Mouse (Mus musculus) stomach, embryonic 16.5 days (tissue): ENCODE measurements around the gene Gm28635. TPM values are rescaled to one million over a fixed set of nuclear protein-coding genes. Genes with fewer than 3 reads are reported as not detected.
A peak's percentile ranks its signal among the peaks of the same experiment; 100 is the strongest.

ENCODE experiments used
- ATAC-seq: fragments of 200-750 bp; cut with Nextera tagmentation; 2 replicates; pipeline ENCODE4 v1.8.0; 2017; ENCODE audit warnings: moderate number of reproducible peaks, moderate TSS enrichment; ENCODE audit not compliant: insufficient read depth, low FRiP score
- H3K27ac ChIP-seq: fragments of 300-500 bp; sonication (generic); 2 replicates; pipeline ENCODE4 v1.5.1; 2014; ENCODE audit warnings: low read length
- H3K27me3 ChIP-seq: fragments of 300-500 bp; sonication (generic); 2 replicates; pipeline ENCODE4 v1.6.1; 2014; ENCODE audit warnings: low read length, control low read depth, mixed read lengths; ENCODE audit not compliant: control insufficient read depth, insufficient read depth
- H3K36me3 ChIP-seq: fragments of 300-500 bp; sonication (generic); 2 replicates; pipeline ENCODE4 v1.6.1; 2014; ENCODE audit warnings: low read length; ENCODE audit not compliant: control insufficient read depth, insufficient read depth
- H3K4me1 ChIP-seq: fragments of 300-500 bp; sonication (generic); 2 replicates; pipeline ENCODE4 v1.6.1; 2014; ENCODE audit warnings: low read length, control low read depth, mixed read lengths; ENCODE audit not compliant: control insufficient read depth, insufficient read depth
- H3K4me2 ChIP-seq: fragments of 300-500 bp; sonication (generic); 2 replicates; pipeline ENCODE4 v1.6.1; 2014; ENCODE audit warnings: low read depth, low read length, mixed read lengths
- H3K4me3 ChIP-seq: fragments of 300-500 bp; sonication (generic); replicated peaks from 2 replicates; pipeline ENCODE4 v1.5.1; 2014; ENCODE audit warnings: mild to moderate bottlenecking, low read length
- H3K9ac ChIP-seq: fragments of 300-500 bp; sonication (generic); 2 replicates; pipeline ENCODE4 v1.6.1; 2014; ENCODE audit warnings: low read length
- H3K9me3 ChIP-seq: fragments of 300-500 bp; sonication (generic); replicated peaks from 2 replicates; pipeline ENCODE4 v1.6.1; 2016; ENCODE audit warnings: low read length, control low read depth; ENCODE audit not compliant: control insufficient read depth
- WGBS: fragments of 180-500 bp; shearing (Covaris S2); extraction: QIAGEN DNeasy Blood & Tissue Kit; methylation state at CpG from one replicate; pipeline ENCODE4 v1.1.7; 2014; 5-methylcytosine and 5-hydroxymethylcytosine counted together
- polyA plus RNA-seq: library from polyadenylated mRNA; unstranded; fragments of >200 nt; fragmentation: Nextera tagmentation; extraction: Ambion mirVana; gene quantifications from 2 replicates; pipeline ENCODE4 v1.2.1, GENCODE M21; 2015

Gm28635 gene
- polyA plus RNA-seq, 1 experiment from 2014 or later: not detected

DNA sequence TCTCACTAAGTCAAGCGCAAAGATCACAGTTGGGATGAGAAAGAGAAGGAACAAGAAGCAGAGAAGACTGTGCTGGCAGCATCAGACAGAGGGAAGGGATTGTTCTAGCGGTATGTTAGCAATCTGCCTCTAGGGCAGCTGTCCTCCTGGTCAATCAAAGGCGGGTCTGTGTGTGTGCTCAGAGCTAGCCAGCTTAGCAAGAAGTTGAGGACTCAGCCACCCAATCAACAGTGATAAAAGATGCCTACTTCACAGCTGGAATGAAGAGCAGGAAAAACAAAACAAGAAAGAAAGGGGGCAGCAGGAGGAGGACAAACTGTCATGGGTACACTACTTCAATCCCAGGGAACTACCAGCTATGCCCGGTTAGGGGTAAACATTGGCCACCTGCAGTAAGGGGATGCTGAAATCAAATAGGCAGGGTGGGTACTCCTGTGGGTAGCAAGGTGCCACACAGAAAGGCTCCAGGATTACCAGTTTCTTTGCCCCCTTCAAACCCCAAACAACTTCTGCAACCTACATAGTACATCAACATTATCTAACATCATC, 42.8 kb downstream of the Gm28635 start:
- no peak for ATAC-seq
- H3K27ac ChIP-seq: peak overlapping the region; percentile 96
- 24% methylated on average over 4 of the region's 4 CpGs for WGBS
- no peaks in the 10 kb centered on the region for H3K36me3 ChIP-seq
- H3K4me3 ChIP-seq: peak overlapping the region; percentile 26
- H3K27me3 ChIP-seq: no peaks in the 10 kb centered on the region
- peaks cover 60% of the 10 kb centered on the region for H3K4me1 ChIP-seq
- peak overlapping the region; percentile 58 for H3K9ac ChIP-seq
- peak overlapping the region; percentile 53 for H3K4me2 ChIP-seq
- no peaks in the 10 kb centered on the region for H3K9me3 ChIP-seq

DNA sequence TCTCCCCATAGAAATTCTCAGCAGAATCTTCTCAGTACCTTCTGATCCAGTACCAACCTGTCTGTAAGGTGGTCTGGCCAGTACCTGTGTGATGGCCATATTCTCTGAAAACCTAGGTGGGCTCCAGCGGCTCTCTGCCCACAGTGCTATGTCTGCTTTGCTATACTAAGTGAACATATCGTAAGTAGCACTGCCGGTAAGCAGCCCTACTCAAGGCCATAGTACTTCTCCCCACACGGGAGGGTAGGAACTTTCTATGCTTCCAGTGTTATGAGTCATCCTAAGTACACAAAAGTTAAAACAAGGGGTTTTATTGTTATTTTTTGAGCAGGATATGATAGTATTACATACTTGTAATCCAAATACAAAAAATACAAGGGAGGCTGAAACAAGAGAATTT, 43.8 kb downstream of the Gm28635 start:
- Histone ChIP-seq H3K4me1 (peaks cover 58% of the 10 kb centered on the region), H3K4me2 (peak overlapping the region; percentile 53), H3K27me3 (no peaks in the 10 kb centered on the region), H3K9me3 (no peaks in the 10 kb centered on the region), H3K27ac (peak overlapping the region; percentile 96), H3K9ac (peak overlapping the region; percentile 24; the same call in 1 of the 2 replicates), H3K4me3 (peak overlapping the region; percentile 15), H3K36me3 (0 out of 2 replicates have a peak, but pooled peaks cover 2% of the 10 kb centered on the region)
- 39% methylated on average over 4 of the region's 4 CpGs for WGBS
- peak; percentile 19; the same call in 1 of the 2 replicates for ATAC-seq

DNA sequence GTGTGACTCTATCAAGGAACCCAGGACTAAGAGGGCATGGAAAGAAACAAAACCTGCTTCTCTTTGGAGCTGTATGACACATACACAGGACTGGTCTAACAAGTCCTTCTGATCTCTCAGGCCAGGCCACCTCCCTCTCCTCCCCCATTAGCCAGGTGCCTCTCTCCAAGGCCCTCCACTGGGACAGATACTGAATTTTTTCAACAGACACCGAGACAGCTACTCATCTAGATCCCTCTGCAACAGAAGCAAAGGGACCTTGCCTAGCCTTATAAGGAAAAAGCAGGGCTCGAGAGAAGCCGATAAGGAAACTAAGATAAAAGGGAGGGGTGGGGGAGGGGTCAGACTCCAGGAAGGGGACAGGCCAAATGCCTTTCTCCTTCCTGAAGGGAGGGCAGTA, 44.8 kb downstream of the Gm28635 start:
- Histone ChIP-seq H3K9ac (0 out of 2 replicates have a peak overlapping the region, but pooled peaks have one; percentile 5), H3K36me3 (0 out of 2 replicates have a peak, but pooled peaks cover 2% of the 10 kb centered on the region), H3K27ac (peak overlapping the region; percentile 96), H3K27me3 (no peaks in the 10 kb centered on the region), H3K4me2 (peak overlapping the region; percentile 39), H3K4me1 (peaks cover 51% of the 10 kb centered on the region), H3K4me3 (0 out of 2 replicates have a peak overlapping the region, but pooled peaks have one; percentile 4), H3K9me3 (no peaks in the 10 kb centered on the region)
- WGBS: 10% methylated on average over 3 of the region's 3 CpGs
- peak; percentile 71 for ATAC-seq

DNA sequence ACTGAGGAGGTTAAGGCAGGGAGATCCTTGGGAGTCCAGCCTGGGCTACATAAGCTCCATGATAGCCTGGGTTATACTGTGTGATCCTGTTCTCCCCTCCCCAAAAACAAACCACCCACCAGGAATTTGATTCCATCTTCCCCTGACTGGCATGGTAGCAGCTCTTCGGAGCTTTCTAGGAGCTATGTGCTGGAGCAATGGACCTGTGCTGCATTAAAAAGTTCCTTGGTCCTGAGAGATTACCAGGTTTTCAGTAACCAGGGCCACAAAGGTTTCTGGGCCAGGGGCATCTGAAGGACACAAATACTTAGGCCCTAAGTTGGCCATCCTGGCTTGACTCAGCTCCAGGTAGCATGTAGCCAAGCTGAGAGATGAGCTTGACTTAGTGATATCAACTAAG, 45.8 kb downstream of the Gm28635 start:
- H3K27ac ChIP-seq: peak overlapping the region; percentile 96
- H3K9me3 ChIP-seq: no peaks in the 10 kb centered on the region
- no peaks in the 10 kb centered on the region for H3K27me3 ChIP-seq
- peaks cover 48% of the 10 kb centered on the region for H3K4me1 ChIP-seq
- no peak overlapping the region; the same call in 1 of the 2 replicates for H3K4me2 ChIP-seq
- WGBS: 79% methylated on average over 1 of the region's 1 CpGs
- no peak for ATAC-seq
- 0 out of 2 replicates have a peak, but pooled peaks cover 2% of the 10 kb centered on the region for H3K36me3 ChIP-seq
- no peak overlapping the region for H3K4me3 ChIP-seq
- no peak overlapping the region for H3K9ac ChIP-seq

DNA sequence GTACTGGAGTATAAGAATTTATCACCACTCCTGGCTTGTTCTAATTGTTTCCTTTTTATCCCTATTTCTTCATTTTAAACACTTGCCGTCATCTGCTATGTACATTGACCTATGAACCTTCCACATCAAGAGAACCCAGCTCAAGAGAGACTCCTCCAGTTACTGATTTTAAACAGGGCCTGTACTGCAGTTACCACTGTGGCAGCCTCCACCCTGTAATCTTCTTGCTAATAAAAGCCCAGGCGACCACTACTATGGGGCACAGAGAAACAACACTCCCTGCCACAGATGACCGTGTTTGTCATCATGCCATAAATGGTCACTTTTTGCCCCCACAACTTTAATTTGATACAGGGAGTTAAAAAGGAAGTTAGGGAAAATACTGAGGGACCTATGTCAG, 50.8 kb downstream of the Gm28635 start:
- Histone ChIP-seq H3K27ac (peak overlapping the region; percentile 83), H3K9me3 (no peaks in the 10 kb centered on the region), H3K36me3 (peaks cover 6% of the 10 kb centered on the region; the same call in 1 of the 2 replicates), H3K27me3 (no peaks in the 10 kb centered on the region), H3K4me2 (peak overlapping the region; percentile 20; the same call in 1 of the 2 replicates), H3K4me3 (no peak overlapping the region), H3K9ac (no peak overlapping the region), H3K4me1 (peaks cover 37% of the 10 kb centered on the region)
- 43% methylated on average over 3 of the region's 3 CpGs for WGBS
- no peak for ATAC-seq

- Histone ChIP-seq H3K4me3 (no peak overlapping the region), H3K27me3 (no peaks in the 10 kb centered on the region), H3K4me2 (peak overlapping the region; percentile 20; the same call in 1 of the 2 replicates), H3K4me1 (peaks cover 37% of the 10 kb centered on the region), H3K36me3 (peaks cover 6% of the 10 kb centered on the region; the same call in 1 of the 2 replicates), H3K9me3 (no peaks in the 10 kb centered on the region), H3K27ac (peak overlapping the region; percentile 83), H3K9ac (no peak overlapping the region)
- peak; percentile 3; the same call in 1 of the 2 replicates for ATAC-seq
- 56% methylated on average over 7 of the region's 7 CpGs for WGBS
Measured at GRCm38 (mm10) chr2:84626366-84626975, 51.4 kb downstream of the Gm28635 start.

DNA sequence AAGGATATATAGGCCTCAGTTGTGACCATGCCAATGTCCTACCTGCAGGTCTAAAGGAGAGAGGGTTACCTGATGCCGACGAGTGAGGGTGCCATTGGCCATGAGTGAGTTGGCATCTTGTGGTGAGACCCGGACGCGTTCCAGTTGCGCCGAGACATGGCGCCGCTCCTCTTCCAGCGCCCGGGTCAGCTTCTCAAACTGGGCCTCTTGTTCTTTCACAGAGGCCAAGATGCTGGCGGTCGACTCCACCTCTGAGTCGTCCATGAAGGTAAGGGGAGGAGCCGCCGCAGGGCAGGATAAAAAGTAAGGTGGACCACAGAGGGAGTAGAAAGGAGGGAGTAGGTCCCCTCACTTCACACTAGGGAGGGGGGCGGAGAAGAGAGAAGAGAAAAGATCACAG, 53.6 kb downstream of the Gm28635 start:
- Histone ChIP-seq H3K27ac (peak overlapping the region; percentile 55; the same call in 1 of the 2 replicates), H3K4me2 (no peak overlapping the region), H3K27me3 (no peaks in the 10 kb centered on the region), H3K4me1 (peaks cover 43% of the 10 kb centered on the region), H3K9ac (no peak overlapping the region), H3K36me3 (peaks cover 17% of the 10 kb centered on the region), H3K9me3 (no peaks in the 10 kb centered on the region), H3K4me3 (no peak overlapping the region)
- ATAC-seq: no peak
- 90% methylated on average over 17 of the region's 17 CpGs for WGBS

DNA sequence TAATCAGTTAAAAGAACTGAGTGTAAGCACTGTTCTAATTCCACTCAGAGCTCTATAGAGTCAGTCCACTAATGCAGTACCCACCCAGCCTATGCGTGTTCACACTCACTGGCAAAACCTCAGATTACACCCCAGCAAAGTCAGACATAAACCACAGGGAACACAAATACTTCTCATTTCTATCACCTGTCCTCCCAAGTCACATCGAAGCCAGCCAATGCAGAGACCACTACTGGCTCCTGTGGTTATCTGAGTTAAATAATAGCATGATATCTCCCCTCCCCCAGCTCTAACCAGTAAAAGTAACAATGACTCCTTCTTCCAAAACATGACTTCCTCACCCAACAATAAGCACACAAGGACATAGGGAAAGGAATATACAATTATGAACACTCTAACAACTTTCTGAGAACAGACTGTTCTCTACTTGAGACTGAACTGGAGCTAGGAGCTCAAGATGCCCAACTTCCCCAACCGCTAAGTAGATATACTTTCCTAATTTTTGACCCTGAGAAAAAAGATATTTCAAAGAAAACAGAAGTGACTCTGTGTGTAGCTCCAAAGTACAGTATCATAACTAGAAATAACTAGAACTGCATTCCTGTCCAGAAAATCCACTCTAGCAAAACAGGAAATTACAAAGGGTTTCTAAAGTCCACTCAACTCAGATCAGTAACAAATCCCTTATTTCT, 54.3 kb downstream of the Gm28635 start:
- Histone ChIP-seq H3K27me3 (no peaks in the 10 kb centered on the region), H3K9ac (no peak overlapping the region), H3K4me2 (no peak overlapping the region), H3K4me3 (no peak overlapping the region), H3K4me1 (peaks cover 43% of the 10 kb centered on the region), H3K36me3 (peaks cover 17% of the 10 kb centered on the region), H3K27ac (peak overlapping the region; percentile 55; the same call in 1 of the 2 replicates), H3K9me3 (no peaks in the 10 kb centered on the region)
- WGBS: 78% methylated on average over 3 of the region's 3 CpGs
- no peak for ATAC-seq

DNA sequence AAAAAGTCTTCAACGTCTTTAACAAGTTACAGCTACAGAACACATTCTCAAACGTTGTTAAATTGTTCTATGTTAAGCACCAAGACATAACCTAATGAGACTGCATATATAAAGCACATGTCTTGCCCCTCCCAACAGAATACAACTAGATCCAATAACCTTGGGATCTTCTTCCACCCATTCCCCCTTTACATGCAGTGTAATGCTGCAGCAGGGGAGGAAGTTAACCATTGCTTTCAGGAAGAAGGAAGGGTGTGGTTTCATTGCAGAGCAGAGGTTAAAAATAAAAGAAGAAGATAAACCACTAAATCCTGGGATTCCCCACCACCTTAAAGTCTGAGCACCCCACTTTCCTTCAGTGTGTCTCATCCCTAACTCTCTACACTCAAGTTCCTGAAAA, 55.2 kb downstream of the Gm28635 start:
- peaks cover 17% of the 10 kb centered on the region for H3K36me3 ChIP-seq
- H3K9ac ChIP-seq: no peak overlapping the region
- H3K9me3 ChIP-seq: no peaks in the 10 kb centered on the region
- H3K4me3 ChIP-seq: no peak overlapping the region
- peaks cover 43% of the 10 kb centered on the region for H3K4me1 ChIP-seq
- H3K27me3 ChIP-seq: no peaks in the 10 kb centered on the region
- H3K4me2 ChIP-seq: no peak overlapping the region
- 0 out of 2 replicates have a peak overlapping the region, but pooled peaks have one; percentile 26 for H3K27ac ChIP-seq
- no peak for ATAC-seq
- 62% methylated on average over 2 of the region's 2 CpGs for WGBS
